Mouse (Mus musculus) lung, adult 2 months (tissue): ENCODE results near the gene Maff.

Experiments used
- CTCF ChIP-seq: fragments of 200-500 bp; IDR thresholded peaks from 2 replicates; pipeline ENCODE4 v1.5.1; 2011; ENCODE audit warnings: mild to moderate bottlenecking, low read length, control low read depth; ENCODE audit not compliant: insufficient read depth
- POLR2A ChIP-seq: fragments of 200-500 bp; IDR thresholded peaks from 2 replicates; pipeline ENCODE4 v1.6.1; 2011; ENCODE audit warnings: low read depth, mild to moderate bottlenecking, control low read depth, low read length, borderline replicate concordance; ENCODE audit errors: extremely low read depth

GRCm38 (mm10) chr15:79307861-79308260, 38.6 kb upstream of the Maff start:
- TF ChIP-seq CTCF: no peak
- no peak for TF ChIP-seq POLR2A
